Mouse (Mus musculus) spleen, adult 12 weeks (tissue): ENCODE data around the gene Bahcc1.

Source experiments
- DNase-seq: peaks from one replicate; pipeline ENCODE4 v3.0.0; 2022; ENCODE audit warnings: low spot score

Bahcc1 gene

DNA sequence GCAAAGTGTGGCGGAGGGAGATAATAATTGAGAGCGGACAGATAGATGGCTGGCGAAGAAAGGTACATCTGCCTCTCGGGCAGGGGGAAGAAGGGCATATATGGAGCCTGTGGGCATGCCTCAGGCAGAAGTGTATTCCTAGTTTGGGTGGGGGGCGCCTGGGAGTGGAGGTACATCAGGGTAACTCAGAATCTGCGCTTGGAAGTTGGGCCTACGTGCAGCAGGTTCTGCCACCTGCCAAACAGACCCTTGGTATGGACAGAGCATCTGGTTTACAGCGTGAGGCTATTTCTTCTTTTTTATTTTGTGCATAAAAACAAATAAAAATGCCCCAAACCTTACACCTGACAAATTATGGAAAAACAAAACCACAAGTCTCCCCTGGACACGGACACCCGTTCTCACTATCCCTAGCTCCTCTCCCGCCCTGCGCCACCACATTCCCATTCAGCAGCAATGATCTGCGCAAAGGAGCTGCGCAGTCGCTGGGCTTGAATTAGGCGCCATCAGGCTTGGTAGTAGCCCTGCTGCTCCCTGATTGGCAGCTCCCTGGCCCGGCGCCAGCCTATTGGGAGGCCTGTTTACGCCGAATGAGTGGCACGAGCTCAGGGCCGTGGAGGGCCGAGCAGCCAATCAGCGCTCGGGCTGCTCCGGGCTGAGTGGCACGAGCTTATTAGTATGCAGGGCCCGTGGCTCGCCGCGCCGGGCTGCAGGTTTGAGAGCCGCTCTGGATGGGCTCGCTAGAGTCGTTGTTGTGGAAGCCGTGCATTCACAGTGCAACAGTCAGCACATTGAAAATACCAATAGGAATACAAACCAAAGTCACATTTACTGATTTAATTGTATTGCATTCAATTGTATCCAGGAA lies at the start of gene Bahcc1:
Gene Bahcc1 (plus strand): TSS at position 718 of the 868 bp plus-strand sequence.
- DNase-seq = peak; percentile 92

GRCm38 (mm10) chr11:120183180-120183579 lies 49.6 kb upstream of the Bahcc1 start:
- DNase-seq = no peak

GRCm38 (mm10) chr11:120183708-120184107 lies 49.0 kb upstream of the Bahcc1 start:
- no peak for DNase-seq

DNA sequence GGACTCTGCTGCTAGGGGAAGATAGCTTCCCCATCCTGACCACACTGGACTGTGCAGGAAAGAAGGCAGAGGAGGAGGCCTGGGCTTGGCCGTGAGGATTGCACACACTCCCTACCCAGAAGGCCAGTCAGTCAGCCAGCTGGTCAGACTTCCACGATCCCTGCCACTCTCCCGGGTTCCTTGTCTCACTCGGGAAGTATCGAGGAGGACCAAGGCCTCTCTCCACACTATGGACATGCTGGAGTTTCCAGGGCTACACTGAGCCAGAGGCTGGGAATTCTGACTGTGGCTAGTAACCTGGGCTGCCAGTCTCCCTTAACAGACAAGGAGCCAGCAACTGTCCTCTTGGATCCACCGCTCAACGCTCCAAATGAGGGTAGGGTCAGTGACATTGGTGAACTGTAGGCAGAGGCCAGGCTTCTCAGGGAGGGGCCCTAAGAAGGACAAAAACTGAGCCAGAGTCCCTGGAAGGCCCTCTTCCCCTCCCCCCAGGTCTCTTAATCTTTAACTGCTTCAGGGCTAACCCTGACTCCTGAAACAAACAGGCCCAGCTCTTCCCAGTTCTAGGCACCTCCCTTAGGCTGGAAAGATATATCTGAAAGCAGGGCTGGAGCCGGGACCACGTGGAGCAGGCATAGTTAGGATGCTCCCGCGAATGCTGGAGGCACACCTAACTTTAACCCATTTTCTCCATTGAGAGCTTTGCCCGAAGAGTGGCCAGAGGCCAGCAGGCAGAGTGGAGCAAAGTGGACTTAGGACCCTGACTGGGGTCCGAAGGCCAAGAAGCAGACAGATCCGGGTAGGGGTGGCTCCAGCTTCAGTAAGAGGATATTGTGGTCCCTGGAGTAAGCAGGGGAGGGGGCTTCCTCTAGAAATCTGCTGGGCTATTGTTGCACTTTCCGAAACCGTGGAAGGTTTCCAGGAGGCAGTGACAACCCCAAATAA lies 48.1 kb upstream of the Bahcc1 start:
- DNase-seq = no peak

DNA sequence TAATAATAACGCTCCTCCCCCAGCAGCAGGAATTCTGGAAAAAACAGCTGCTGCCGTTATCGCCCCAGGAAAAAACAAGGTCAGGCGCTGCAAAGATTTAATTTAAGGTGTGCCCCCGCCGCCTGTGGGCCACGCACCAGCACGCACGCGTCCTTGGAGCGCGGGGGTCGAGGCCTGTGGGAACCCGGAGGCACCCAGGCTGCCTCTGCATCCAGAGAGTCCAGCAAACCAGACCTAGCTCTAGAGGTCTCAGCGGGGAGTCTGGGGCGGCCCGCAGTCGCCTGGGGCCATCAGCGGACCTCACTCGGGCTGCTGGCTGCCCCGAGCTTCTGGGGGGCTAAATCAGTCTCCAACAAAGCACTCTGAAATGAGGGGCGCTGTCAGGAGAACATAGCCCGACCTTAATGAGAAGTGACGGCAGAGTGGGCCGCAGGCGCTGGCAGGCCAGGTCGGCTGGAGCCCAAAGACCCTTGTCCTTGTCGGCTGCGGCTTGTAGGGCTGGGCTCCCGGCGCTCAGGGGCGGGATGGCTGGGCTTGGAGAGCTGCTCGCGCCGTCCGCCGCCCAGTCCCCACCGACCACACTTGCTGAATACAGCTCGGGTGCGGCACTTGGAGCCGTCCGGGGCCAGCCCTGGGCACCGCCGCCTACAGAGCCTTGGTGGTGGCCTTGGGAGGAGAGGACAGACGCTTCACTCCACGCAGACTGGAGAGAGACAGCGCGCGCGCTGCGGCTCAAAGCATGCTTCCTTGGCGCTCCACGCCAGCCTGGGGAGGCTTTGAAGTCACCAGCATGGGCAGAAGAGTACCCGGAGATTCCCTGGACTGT lies 47.2 kb upstream of the Bahcc1 start:
- DNase-seq = no peak

GRCm38 (mm10) chr11:120186145-120186740 lies 46.5 kb upstream of the Bahcc1 start:
- no peak for DNase-seq

GRCm38 (mm10) chr11:120186821-120187235 lies 45.9 kb upstream of the Bahcc1 start:
- DNase-seq = no peak

- no peak for DNase-seq
These were observed 45.3 kb upstream of the Bahcc1 start for GRCm38 (mm10) chr11:120187236-120188101.

DNA sequence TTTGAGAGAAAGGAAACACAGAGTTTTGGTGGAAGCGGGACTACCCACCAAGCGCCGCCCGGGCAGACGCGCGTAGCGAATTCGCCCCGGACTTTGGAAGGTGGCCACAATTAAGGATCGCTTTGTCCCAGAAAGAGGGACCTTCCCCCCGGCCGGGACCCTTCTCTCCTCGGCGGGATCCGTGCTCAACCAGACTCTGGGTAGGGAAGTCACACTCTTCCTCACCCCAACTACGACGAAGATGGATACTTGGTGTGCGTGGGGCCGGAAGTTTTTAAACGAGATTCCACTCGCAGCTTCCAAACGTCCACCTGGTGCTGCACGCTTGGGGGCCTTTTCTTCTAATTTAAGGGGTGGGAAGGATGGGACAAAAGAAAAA lies 44.7 kb upstream of the Bahcc1 start:
- DNase-seq = no peak

DNA sequence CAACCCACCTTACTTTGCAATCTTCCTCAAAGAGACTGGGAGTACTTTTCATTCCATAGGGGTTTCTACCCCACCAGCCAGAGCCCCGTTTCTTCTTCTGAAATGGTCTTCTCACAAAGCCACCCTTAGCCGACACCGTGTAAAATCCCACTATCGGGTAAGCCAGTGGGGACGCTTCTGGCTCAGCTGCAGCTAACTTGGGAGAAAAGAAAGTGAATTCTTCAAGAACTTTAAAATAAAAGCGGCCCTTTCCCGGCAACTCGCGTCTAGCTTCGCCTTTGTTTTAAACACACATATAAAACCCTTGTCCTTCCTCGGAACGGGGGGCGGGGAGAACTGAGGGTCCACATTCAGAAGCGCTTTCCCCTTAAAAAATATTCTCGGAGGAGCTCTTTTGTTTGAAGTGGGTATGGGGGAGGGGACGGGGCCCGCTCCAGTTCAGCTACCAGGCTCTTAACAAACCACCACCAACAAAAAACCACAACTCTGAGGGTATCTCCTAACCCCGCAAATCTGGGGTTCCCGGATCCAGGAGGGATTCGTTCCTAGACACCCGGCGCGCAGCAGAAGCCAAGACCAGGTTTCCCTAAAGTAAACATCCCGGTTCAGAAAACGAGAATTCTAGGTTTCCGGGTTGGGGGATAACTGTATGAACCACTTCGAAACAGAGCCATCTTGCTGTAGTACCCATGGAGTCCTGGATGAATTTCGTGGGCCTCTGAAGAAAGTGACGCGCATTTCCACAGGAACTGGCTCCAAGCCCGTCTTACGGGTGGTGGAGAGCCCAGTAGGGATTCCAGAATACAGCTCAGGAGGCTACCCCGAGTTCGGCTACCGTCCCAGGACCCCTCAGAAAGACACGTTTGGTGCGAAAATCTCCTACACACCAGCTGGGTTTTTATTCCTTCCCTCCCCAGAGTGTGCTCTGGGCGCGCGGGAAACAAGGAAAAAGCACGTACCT lies 44.0 kb upstream of the Bahcc1 start:
- no peak for DNase-seq

GRCm38 (mm10) chr11:120189459-120190312 lies 43.1 kb upstream of the Bahcc1 start:
- peak; percentile 74 for DNase-seq

DNA sequence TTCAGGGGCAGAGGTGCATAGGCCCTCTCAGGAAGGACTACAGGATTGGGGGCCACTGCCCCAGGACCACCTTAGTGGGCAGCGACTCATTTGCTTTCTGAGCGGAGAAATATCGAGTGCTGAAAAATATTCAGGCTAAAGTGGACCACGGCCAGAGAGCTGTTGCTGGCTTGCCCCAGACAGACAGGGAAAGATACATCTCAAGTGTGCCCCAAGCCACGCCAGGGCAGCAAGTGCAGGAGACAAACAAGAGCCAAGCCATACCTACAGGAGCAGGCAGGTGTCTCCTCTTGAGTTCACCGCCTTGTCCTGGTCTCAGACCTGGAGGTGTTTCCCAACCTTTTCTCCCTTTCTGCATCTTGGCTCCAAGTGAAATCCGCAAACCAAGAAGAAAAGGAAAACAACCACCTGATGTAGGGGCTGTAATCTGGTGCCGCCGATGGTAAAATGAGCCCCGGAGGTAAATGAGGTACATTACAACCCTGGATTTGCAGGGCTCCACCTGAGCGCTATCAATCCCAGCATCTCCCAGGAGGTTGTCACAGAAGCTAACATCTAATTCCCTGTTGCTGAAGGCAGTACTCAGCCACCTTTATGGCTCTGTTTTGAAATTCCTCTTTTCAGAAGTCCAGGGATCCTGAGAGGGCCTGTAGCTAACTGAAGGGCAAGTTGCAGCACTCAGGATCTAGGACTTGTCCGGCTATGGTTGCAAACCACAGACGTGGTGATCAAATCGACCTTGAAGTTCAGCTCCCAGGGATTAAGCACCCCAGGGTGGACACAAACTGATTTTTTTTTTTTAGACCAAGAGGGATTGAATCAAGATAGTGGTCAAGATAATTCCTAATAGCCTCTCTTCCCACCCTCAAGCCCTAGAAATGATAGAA lies 42.0 kb upstream of the Bahcc1 start:
- no peak for DNase-seq

DNA sequence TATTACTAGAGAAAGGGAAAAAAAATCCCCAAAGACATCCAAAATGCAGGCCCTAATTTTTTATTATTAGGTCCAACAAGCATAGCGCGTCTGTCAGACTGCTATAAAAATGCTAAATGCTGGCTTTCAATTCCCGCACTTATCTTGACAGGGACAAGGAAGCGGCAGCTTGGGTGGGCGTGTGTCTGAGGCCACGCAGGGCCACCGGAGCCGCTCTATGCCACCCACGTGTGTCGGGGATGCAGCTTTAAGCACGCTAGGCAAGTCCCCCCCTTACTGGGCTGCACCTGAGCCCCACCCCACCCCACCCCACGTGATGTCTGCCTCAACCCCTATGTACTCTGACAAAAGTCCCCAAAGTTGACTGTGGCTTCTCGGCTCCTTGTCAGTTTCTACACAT lies 33.9 kb upstream of the Bahcc1 start:
- DNase-seq = no peak

DNA sequence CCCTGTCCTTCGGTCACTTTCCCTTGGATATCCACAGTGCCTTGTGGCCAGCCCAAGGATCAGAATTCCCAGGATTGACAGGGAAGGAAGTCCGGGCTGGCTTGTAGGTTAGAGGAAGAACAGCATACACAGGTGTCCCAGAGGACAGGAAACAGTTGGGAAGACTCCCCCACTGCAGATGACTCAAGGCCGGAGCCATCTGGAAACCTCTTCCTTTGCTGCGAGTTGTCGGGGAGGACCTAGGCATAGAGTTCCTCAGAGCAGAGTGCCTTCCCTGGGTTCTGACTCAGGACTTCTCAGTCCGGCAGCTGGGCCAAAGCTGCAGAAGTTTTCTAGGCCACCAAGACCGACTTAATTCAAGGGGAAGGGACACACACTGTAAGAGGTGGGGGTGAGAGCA lies 33.0 kb upstream of the Bahcc1 start:
- DNase-seq = no peak

DNA sequence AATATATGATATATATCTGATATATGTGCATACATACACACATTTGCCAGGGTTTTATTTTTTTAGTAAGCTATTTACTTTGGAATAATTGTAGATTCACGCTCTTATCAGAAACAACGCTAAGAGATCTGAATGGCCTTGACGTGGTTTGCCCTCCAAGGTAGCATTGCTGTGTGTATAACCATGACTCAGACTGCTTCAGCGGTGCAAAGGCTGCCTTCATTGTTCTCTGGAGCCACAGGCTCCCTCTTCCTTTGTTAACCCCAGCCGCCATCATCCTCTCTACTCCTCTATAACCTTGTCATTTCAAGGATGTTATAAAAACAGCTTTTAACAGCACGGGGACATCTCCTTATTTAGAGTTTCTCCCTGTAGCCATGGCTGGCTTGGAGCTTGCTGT lies 32.1 kb upstream of the Bahcc1 start:
- no peak for DNase-seq

DNA sequence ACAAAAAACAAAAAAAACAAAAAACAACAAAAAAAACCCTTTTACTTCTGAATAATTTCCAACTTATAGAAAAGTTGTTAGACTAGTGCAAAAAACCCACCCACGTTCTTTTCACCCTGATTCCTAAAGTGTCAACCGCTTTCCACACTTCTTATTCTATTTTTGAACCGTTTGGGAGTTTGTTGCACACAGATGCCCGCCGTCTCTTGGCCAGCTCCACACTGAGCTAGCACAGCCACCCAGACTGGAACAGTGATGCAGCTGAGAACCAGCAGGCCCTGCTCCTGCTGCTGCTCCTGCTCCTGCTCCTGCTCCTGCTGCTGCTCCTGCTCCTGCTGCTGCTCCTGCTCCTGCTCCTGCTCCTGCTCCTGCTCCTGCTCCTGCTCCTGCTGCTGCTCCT lies 28.5 kb upstream of the Bahcc1 start:
- no peak for DNase-seq

DNA sequence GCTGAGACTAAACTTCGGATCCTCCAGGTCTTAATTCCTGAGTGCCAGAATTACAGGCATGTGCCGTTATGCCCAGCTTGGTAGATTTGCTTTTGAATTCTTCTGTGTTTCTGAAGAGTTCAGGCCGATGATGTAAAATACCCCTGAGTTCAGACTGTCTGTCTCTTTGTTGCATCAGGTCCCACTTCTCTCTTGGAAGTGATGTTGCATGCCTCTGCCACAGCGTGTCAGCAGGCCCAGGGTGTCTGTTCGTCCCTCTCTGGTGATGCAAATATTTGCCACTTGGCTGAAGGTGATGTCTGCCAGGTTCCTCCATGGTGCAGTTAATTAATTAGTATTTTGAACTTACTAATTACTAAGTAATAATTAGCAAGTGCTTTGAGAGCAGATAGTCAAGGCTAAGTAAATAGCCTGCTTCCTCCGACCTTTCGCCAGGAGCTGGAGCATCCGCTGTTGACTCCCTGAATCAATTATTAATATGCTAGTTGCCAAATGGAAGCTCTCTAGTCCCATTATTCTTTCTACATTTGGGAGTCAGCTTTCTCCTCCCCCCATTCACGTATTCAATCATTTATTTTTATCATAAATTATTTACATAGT lies 26.6 kb upstream of the Bahcc1 start:
- DNase-seq = no peak
